Mouse (Mus musculus) layer of hippocampus, adult 18-20 months (tissue): ENCODE results near the gene Krtap4-7. TPM values are rescaled to one million over a fixed set of nuclear protein-coding genes. Genes with fewer than 3 reads are reported as not detected.
"Not testable (repeated sequence)": the region's sequence is repeated elsewhere in the genome, so short reads cannot be mapped to it uniquely, and the experiment has no call there.

Experiments used
- DNase-seq, 2 experiments: peaks; one replicate each; pipeline ENCODE4 v3.0.0; 2022; ENCODE audit warnings: low spot score in 2 of 2
- total RNA-seq, 2 experiments: library from RNA; stranded (reverse); gene quantifications; 2 replicates each; pipeline ENCODE4 v1.2.3; 2021

The Krtap4-7 gene
- total RNA-seq, 2 experiments from 2014 or later = not detected

DNA sequence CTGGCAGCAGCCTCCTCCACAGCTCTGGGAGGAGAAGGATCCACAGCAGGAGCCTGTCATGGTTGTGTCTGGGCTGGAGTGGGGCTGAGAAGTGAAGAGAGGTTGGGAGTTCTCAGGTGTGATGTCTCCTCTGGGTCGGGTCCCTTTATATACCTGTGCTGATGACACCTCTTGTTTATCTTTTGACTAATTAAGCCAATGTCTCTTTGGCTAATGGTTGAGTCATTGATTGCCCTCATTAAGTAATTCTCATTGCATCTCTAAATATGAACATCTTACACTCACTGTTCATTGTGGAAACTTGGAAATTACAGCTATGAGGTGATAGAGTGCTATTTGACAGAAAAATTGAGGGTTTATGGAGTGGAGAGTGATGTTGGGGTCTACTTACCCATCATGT lies 40.7 kb downstream of the Krtap4-7 start, which contains the start of gene Gm11938:
Gene Gm11938, minus strand, starts transcription at position 101 of the 400 bp plus-strand sequence.
- not testable (repeated sequence) for DNase-seq

DNA sequence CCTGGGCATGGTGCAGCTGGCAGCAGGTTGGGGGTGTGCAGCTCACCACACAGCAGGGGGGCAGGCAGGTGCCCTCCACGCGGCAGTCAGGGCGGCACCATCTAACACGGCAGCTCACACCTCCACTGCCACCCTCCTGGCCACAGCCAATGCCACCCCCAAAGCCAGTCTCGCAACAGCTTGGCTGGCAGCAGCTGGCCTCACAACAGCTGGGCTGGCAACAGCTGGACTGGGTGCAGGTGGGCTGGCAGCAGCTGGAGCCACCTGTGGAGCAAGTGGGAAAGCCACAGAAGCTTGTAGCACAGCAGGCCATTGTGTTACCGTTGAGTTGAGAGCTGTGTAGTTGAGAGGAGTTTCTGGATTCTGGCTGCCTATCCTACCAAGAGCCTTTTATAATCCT lies 46.1 kb downstream of the Krtap4-7 start, which contains the start of gene Krtap9-3:
Gene Krtap9-3, minus strand, starts transcription at position 364 of the 400 bp plus-strand sequence.
- DNase-seq = not testable (repeated sequence)

Other genes starting within 250 kb of the Krtap4-7 start
- gene Krt12, start 221.8 kb downstream of the Krtap4-7 start, total RNA-seq = 1 to 10 TPM; 1.0 to 1.1 TPM
- not detected for gene Krt20, start 205.9 kb downstream of the Krtap4-7 start, total RNA-seq
- gene Krt23, start 151.0 kb downstream of the Krtap4-7 start, total RNA-seq = not detected
- not detected for gene Krt39, start 122.8 kb downstream of the Krtap4-7 start, total RNA-seq
- gene Krt40, start 100.9 kb downstream of the Krtap4-7 start, total RNA-seq = not detected
- not detected for gene Krtap3-3, start 93.2 kb downstream of the Krtap4-7 start, total RNA-seq
- gene Krtap3-2, start 87.2 kb downstream of the Krtap4-7 start, total RNA-seq = not detected
- not detected for gene Gm11939, start 84.6 kb downstream of the Krtap4-7 start, total RNA-seq
- not detected for gene Krtap3-1, start 77.5 kb downstream of the Krtap4-7 start, total RNA-seq
- not detected for gene Krtap1-5, start 63.1 kb downstream of the Krtap4-7 start, total RNA-seq
- gene Krtap1-4, start 60.4 kb downstream of the Krtap4-7 start, total RNA-seq = not detected
- gene Krtap1-3, start 52.8 kb downstream of the Krtap4-7 start, total RNA-seq = not detected
- not detected for gene Krtap9-3, start 46.0 kb downstream of the Krtap4-7 start, total RNA-seq
- gene Gm11938, start 40.8 kb downstream of the Krtap4-7 start, total RNA-seq = not detected
- not detected for gene Gm11937, start 33.9 kb downstream of the Krtap4-7 start, total RNA-seq
- gene Krtap2-4, start 29.2 kb downstream of the Krtap4-7 start, total RNA-seq = not detected
- not detected for gene Gm11562, start 23.7 kb downstream of the Krtap4-7 start, total RNA-seq
- gene Krtap4-1, start 15.9 kb downstream of the Krtap4-7 start, total RNA-seq = not detected
- gene Krtap4-2, start 9.0 kb downstream of the Krtap4-7 start, total RNA-seq = not detected
- not detected for gene Gm11555, start 6.1 kb upstream of the Krtap4-7 start, total RNA-seq
- gene Gm11563, start 14.9 kb upstream of the Krtap4-7 start, total RNA-seq = not detected
- gene Krtap4-6, start 21.9 kb upstream of the Krtap4-7 start, total RNA-seq = not detected
- not detected for gene Gm14190, start 46.7 kb upstream of the Krtap4-7 start, total RNA-seq
- gene Gm14180, start 90.2 kb upstream of the Krtap4-7 start, total RNA-seq = not detected
- gene Gm11595, start 128.8 kb upstream of the Krtap4-7 start, total RNA-seq = not detected
- not detected for gene Krtap4-8, start 136.6 kb upstream of the Krtap4-7 start, total RNA-seq
- gene Krtap4-9, start 141.1 kb upstream of the Krtap4-7 start, total RNA-seq = not detected
- not detected for gene Gm11596, start 149.4 kb upstream of the Krtap4-7 start, total RNA-seq
- not detected for gene Gm11569, start 154.8 kb upstream of the Krtap4-7 start, total RNA-seq
- gene Gm11554, start 160.4 kb upstream of the Krtap4-7 start, total RNA-seq = not detected
- gene Krtap4-13, start 165.8 kb upstream of the Krtap4-7 start, total RNA-seq = not detected
- not detected for gene Gm11564, start 171.6 kb upstream of the Krtap4-7 start, total RNA-seq
- gene 2300003K06Rik, start 194.0 kb upstream of the Krtap4-7 start, total RNA-seq = not detected
- not detected for gene Krtap4-16, start 207.5 kb upstream of the Krtap4-7 start, total RNA-seq
- not detected for gene Gm11568, start 213.8 kb upstream of the Krtap4-7 start, total RNA-seq
- not detected for gene Gm11559, start 220.4 kb upstream of the Krtap4-7 start, total RNA-seq
- not detected for gene Krtap9-1, start 229.3 kb upstream of the Krtap4-7 start, total RNA-seq
- not detected for gene Gm11567, start 235.1 kb upstream of the Krtap4-7 start, total RNA-seq